Mouse (Mus musculus): ENCODE measurements at regions not wholly inside any gene's neighbourhood (a gene's known extent, or its start where the extent isn't known, plus 50 kb on each side); places are given as distances from the start of the nearest gene placed in this dataset.

DNA sequence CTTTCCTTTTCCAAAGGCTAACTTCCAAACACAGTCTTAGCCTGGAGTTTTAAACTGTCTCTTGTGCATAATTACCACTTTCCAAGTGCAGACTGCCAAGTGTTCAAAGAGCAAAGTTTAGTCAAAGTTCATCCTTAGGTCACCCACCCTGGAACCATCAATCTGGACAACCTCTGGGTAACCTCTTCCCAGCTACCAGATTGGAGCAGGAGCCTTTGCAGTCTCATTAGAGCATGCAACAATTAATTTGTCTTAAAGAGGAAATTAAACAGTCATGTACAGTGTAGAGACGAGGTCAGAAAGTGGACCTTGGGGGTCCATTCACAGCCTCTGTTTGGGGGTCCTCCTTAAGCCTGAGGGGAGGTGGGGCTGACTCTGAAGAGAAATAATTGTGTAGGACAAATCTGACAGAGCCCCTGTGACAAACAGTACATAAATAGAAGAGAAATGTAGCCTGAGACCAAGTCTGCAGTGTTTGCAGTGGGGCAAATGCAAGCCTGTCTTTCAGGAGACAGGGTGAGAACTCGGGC is 292.9 kb downstream of the Tmem161b start:
- no peak overlapping the region for H3K27ac ChIP-seq (replicated peaks; ENCODE audit: low read depth, low read length)
- whole genome bisulfite sequencing: 23% methylated on average over 2 of the region's 2 CpGs
- no peak overlapping the region for H3K4me2 ChIP-seq (ENCODE audit: low read depth, low read length)
- DNase-seq (ENCODE audit: low spot score): peak; percentile 50
- H3K9ac ChIP-seq (ENCODE audit: low read depth, low read length): no peak overlapping the region
- no peak overlapping the region for H3K4me3 ChIP-seq (ENCODE audit: low read depth, low read length)
- ATAC-seq (ENCODE audit: low read depth): peak; percentile 50; the same call in 1 of the 2 replicates
- H3K27me3 ChIP-seq (replicated peaks; ENCODE audit: control insufficient read depth, insufficient read depth, low read length): no peaks in the 10 kb centered on the region
- H3K4me1 ChIP-seq (ENCODE audit: control insufficient read depth, insufficient read depth, low read length): no peaks in the 10 kb centered on the region
- no peaks in the 10 kb centered on the region for H3K36me3 ChIP-seq (ENCODE audit: control insufficient read depth, insufficient read depth, low read length)
- H3K9me3 ChIP-seq (ENCODE audit: control insufficient read depth, low read length): no peaks in the 10 kb centered on the region

Measured in embryonic facial prominence, embryonic 14.5 days (tissue).